Mouse (Mus musculus): Measurements from ENCODE around the gene Plxna1.

The Plxna1 gene

DNA sequence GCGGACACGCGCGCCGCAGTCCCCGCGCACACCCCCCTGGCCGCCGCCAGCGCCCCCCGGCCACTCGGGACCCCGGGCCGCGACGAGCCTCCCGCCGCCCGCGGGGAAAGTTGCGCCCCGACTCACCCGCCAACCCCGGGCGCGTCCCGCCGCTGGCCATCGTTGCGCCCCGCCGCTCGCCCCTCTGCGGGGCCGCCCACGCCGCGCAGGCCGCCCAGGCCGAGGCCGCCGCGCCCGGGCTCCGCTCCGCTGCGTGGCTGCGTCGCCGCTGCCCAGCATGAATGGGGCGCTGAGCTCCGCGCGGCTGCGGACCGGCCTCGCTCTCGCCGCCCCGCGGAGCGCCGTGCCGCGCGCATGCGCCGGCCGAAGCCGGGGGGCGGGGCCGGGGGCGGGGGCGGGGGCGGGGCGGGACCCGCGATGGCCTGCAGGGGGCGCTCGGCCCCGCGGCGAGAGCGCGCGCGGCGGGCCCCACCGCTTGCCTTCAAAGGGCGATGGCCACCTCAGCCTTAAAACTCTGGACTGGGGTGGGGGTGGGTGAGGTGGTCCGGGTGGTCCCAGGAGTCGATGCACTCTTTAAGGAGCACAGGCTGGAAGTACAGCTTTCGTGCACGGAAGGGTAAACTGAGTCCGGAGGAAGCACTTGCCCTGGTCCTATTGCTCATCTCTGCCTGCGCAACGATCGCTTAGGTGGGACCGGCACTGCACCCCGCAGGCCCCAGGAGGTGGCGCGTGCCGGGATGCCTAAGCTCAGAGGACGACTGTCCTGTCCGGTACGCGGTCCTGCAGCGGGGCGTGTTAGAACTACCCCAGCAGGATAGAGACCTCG, at the start of gene Plxna1:
Gene Plxna1 (minus strand): TSS at position 340 of the 826 bp plus-strand sequence.
- DNase-seq: peak; percentile 65

DNA sequence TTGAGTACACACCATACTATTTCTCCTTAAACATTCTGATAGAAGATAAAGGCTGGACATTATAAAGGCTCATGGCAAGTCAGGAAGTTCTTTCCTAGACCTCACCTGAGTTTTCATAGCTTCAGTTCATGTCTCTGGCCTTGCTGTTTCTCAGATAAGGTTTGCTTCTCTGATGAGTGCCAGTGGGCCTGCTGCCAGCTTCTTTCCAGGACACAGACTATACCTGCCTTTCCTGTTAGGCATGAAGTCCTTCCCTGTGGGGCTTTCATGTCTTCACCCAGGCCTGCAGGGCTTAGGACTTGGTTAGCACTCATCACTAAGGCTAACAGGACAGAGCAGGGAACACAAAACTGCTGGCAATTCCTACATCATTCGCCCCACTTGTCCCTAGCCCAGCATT, 46.6 kb upstream of the Plxna1 start:
- DNase-seq: no peak

DNA sequence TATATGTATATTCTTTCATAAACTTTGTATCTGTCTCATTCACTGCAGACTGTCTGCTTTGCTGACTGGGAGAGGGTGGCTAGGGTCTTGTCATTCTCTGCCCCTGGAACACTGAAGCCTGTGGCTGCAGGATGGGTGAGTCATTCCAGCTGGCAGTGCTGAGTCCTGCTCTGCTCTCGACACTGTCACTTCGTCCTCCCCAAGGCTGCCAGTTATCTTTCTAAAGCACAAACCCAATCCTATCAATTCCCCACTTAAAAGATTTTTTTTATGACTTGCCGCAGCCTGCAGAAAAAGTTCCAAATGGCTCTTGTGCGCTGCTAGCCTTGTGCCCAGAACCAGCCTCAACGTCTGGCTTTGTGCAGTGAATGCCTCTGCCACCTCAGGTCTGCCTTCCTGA, 45.8 kb upstream of the Plxna1 start:
- DNase-seq: no peak

DNA sequence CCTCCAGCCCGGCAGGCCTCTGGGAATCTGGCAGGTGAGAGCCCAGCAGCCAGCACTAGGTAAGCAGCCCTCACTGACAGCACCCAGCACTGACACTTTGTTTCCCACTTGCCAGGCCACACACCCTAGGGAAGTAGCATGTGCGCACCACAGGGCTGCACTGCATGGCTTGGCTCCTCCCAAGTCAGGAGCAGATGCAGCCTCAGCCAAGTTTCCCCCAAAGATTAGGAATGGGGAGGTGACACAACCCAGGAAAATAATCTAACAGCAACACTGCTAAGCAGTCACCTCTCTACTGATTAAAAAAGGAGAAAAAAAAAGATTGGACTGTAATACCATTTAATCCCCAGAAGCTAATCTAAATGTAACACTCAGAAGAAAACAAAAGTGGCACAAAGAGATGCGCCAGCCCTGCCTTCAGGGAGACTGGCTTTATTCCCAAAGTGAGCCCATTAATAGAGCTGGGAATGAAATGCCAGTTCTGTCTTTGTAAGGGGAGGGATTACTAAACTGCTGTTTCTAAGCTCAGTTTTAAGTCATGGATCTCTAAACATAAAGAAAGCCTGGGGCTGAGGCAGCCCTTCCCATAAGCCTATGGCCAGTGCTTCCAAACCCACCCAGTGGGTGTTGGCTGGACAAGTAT, 44.9 kb upstream of the Plxna1 start:
- no peak for DNase-seq

DNA sequence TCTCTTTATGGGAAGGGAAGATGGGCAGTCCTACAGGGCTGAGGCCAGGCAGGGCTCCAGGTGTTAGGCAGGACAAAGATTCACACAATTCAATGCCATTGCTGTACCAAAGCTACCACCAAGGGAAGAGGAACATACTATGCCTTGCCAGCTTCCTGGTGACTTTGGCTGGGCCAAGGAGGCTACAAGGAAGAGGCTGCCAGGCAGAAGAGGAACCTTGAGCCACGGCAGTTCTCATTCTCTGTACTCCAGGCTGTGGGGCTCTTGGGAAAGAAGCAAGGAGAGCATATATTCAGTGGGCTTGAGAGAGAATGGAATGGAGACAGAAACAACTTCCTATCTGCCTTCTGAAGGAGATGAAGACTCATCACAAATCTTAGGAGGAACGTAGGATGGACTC, 42.5 kb upstream of the Plxna1 start:
- DNase-seq: no peak

DNA sequence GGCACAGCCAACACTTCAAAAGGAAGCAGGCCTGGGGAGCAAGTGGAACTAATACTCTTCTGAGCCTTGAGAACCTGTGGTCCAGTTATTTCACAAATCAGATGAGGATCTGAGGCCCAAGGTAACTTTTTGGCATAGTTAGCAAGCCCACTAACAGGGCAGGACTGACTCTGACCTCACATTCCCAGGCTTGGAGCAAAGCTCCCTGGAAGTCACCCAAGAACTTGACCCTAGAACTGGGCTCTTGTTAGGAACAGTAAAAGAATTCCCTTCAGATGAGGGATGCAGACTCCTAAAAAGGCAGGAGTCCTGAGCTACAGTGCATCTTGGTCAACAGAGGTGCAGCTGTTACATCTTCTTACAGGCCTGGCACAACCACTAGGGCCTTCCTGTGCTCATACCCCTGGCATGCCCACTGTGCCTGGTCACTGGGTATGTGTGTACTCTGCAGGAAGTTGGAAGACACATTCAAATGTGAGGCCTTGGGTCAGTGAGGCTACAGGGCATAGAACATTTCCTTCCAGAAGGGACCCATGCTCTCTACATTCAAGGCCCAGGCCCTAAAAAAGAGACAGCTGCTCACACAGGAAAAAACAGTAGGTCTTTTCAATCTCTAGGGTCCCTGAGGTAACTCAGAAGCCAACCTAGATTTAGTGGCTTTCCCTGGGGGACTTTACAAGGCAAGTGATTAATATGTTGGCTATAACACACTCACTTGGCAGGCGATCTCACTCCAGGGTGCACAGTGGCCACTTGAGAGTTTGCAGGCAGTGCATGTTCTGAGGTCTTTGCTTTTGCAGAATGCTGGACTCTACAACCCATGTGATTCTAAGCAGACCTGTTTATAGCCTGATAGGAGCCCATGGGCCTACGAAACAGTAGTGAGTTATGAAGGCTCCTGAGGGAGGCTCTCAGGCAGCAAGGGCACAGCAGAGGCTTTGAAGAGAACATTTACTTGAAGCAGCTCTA, 41.1 kb upstream of the Plxna1 start:
- peak; percentile 32 for DNase-seq

DNA sequence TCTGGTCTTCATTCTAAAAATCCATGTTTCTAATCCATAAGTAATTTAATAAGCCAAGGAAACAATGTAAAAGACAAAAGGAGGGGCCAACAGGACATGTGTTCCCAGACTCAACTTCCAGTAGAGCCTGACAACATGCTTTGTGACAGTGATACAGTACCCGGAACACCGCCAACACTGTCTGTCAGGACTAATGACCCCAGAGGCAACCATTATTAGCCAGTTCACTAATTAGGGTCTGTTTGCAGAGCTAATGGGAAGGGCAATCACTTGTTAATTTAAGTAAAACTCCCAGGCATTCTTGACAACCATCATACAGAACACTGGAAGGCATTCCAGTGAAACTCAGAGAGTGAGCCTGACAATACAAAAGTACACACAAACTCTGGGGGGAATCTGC, 40.0 kb upstream of the Plxna1 start:
- DNase-seq: no peak

DNA sequence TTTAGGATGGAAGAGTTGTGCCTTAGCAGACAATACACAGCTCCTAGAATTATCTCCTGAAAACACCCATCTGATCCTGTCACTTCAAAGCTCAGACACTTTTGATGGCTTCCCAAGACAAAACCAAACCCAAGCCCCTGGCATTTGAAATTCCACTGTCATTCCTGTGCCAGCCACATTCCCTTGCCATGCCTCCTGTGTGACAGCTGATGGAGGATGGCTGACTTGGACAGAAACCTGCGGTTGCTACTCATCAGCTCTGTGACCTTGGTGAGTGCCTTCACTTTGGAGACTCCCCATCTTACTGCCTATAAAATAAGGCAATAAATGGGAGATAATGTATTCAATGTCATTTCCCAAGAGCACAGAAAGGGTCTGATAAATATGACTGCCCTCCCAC, 37.1 kb upstream of the Plxna1 start:
- DNase-seq: no peak

DNA sequence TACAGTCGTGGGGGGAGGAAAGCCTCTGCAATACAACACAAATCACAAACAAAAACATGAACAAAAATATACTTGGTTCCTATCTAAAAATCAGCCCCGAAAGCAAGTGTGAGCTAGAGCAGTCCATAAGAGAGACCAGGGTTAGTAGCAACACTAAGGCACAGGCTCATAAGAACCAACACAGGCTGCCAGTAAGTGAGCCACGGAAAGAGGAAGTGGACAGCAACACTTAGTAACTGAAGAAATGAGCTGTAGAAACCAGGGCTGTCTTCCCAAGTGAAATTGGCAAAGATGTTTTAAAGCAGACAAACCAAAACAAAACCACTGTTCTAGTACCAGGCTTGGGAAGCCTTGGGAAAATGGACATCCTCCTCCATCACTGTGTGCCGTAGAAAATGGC, 35.5 kb upstream of the Plxna1 start:
- no peak for DNase-seq

DNA sequence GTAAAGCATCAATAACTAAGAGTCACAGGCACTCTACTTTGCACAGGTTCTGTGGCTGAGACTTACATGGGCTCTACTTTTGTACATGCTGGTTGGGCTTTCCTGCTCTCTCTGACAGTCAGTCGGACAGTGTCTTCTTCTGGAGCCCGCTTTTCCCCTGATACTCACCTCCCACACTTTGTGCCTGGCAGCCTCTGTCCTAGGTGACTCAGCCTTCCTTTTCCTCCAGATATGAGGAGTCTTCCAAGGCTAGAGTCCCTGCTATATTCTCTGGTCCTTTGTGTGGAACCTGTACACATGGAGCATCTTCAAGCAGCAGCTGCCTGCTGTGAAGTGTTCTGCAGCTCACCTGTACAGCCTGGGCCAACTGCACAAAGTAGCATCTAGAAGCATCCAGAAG, 31.4 kb upstream of the Plxna1 start:
- no peak for DNase-seq

DNA sequence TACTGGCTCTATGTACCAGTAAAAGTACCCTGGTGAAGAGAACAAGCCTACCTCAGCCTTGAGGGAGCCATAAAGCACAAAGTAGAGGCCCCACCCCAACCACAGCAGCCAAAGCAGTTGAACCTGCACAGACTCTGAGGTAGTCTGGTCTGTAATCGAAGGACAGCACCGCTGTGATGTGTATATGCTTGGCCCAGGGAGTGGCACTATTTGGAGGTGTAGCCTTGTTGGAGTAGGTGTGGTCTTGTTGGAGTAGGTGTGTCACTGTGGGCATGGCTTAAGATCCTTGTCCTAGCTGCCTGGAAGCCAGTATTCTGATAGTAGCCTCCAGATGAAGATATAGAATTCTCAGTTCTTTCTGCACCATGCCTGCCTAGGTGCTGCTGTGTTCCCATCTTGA, 29.8 kb upstream of the Plxna1 start:
- no peak for DNase-seq

DNA sequence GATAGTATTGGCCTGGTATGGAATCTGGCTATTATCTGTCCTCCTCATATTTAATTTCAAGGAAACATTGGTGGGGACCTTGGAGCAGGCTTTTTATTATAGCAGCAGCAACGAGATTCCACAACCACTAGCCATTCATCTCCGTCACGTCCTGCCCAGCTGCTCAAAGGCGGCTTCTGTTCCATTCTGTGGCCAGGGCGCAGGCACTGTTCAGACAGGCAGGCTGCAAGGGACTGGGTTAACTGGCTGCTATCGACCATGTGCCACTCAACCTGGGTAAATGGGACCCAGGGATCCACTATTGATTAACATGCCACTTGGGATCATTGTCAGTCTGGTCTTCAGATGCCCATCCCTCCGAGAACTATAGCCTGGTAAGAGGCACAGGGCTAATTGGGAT, 27.4 kb upstream of the Plxna1 start:
- no peak for DNase-seq

DNA sequence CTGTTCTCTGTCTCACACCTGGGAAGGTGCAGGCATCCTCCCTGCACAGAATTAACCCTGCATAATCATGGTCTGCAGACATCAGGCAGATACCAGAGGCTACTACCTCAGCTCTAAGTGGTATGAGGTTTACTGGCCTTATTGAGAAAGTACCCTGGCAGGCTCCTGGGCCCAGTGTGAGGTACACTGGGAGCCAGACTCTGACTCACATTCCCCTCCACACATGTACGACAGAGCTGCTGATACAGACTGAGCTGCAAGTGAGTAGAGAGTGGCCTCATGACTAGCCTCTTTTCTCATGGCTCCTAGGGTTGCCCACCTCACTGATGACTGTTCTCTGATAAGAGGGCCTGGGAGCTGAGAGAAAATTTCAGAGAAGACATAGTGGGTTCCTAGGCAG, 24.5 kb upstream of the Plxna1 start:
- no peak for DNase-seq

DNA sequence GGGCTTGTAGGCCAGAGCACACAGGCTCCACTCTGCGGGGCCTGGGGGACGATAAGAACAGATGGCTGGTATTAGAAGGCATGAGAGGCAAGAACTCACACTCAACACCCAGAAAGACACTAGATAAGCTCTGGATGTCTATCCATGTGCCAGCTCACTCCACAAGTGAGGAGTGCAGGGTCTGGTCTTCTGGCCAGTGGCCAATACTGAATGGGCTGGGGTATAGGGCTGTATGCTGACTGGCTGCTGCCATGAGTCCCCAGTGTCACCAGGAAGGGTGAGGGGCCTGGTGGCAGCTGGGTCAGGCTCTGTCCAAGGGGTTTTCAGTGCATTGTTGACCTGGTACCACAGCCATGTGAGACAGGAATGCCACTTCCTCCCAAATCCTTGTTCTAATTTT, 22.3 kb upstream of the Plxna1 start:
- no peak for DNase-seq

DNA sequence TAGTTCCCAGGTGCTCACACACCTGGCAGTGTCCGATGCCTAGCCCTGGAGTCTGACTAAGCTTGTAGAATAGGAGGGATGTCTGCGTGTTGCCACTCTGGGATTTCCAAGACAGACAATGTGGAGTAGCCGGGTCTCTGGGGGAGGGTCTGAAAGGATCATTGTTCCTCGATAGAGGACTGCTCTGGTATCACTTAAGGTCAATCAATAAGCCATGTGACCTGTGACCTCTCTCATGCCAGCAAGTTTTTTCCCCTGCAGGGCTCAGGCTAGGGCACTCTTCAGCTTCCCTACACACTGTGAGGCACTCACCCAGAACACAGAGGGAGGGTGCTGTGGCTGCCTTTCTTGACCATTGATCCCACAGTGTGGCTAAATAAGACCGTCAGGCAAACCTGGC, 19.4 kb upstream of the Plxna1 start:
- DNase-seq: no peak

DNA sequence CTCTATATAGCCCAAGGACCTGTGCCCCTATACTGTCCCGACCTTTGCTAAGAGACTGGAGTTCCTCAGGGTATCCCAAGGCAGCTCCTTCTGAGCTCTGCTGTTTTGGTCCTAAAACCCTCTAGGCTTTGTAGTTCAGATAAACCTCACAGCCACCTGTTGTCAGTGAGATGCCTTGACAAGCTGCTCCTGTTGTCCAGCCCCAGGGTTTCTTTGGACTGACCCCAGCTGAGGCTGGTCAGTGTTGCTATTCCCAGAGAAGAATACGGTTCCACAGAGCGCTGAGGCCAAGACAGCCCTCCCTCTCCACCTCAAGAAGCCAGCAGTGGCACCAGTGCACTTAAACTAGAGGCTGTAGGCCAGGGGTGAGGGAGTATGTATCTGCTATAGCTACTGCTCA, 18.8 kb upstream of the Plxna1 start:
- DNase-seq: no peak

DNA sequence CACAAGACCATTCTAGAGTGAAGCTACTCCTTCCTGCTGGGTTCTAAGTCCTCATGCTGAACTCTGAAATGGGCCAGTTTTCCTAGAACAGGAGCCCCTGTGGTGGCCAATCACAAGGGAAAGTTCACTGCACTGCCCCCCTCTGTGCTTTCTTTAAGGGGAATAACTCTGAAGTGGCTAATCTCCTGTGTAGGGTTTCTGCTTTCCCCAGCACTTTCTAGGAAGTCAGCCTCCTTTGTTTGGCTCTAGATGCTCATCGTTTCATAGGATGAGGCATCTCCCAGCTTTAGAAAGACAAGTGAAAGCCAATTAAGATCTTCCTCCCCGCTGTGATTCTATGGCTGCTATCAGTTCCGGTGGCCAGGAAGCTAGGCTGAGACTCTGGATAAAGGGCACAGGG, 18.3 kb upstream of the Plxna1 start:
- no peak for DNase-seq

DNA sequence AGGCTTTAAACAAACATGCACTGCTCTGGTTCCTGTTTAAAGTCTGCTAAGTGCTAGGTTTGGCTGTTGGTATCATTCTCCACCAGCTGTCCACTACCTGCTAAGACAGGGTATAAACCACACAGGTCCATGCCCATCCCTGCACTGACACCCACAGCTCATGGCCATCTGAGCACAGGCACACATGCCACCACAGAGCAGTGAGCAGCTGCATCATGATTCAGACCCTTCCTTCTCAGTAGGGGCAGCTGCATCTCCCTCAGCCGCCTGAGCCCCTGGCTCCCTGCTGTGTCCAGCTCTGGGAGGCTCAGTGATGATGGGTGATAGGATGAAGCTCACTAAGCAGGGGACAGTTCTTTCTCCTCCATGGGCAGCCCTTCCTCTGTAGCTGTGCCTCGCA, 15.8 kb upstream of the Plxna1 start:
- no peak for DNase-seq

DNA sequence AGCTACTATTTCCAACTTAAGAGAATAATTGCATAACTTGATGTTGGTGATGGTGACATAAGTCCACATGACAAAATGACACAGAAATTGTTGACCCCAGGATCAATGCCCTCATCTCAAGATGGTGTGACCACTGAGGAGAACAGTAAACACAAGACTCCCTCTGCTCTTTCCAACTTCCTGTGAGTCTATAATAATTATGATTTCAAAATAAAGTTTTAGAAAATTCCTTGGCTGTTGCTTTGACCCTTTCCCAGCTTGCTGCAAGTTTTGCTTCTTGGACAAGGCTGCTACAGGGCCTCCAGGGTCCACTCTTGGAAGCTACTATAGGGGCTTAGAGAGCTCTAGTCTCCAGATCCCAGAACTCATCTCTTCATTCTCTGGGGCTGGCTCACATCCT, 6.4 kb upstream of the Plxna1 start:
- DNase-seq: no peak

DNA sequence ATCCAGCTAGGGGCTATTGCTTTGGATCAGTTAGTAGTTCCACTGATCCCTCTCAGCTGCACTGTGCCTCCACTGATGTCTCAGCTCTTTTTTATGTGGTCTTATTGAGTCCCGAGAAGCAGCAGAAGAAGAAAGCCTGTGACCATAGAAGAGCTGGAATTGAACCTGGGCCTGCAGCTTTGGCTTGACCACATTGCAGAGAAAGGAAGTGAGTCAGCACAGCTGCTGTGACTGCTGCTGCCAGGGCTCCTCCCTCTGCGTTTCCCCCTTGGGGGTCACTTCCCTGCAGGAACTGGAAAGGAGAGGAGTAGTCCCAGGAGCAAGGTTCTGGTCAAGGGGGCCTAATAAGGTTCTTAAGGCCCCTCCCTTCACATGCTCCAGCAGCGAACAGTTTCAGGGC, 1.9 kb upstream of the Plxna1 start:
- no peak for DNase-seq

DNA sequence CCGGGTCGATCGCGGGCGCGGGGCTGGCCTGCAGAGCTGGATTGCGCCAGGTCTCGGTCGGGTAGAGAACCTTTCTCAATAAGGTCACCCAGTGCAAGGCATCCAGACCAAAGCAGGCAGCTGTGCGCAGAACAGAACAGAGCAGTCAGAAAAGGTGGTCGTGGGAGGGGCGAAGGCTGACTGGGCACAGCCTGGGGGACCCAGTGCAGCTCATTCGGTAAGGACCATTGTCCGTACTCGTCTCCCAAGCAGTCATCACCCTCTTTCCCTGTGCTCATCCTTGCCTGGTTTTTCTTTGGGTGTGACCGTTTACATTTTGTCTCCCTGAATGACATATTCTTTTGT, 659 bp upstream of the Plxna1 start:
- DNase-seq: no peak

DNA sequence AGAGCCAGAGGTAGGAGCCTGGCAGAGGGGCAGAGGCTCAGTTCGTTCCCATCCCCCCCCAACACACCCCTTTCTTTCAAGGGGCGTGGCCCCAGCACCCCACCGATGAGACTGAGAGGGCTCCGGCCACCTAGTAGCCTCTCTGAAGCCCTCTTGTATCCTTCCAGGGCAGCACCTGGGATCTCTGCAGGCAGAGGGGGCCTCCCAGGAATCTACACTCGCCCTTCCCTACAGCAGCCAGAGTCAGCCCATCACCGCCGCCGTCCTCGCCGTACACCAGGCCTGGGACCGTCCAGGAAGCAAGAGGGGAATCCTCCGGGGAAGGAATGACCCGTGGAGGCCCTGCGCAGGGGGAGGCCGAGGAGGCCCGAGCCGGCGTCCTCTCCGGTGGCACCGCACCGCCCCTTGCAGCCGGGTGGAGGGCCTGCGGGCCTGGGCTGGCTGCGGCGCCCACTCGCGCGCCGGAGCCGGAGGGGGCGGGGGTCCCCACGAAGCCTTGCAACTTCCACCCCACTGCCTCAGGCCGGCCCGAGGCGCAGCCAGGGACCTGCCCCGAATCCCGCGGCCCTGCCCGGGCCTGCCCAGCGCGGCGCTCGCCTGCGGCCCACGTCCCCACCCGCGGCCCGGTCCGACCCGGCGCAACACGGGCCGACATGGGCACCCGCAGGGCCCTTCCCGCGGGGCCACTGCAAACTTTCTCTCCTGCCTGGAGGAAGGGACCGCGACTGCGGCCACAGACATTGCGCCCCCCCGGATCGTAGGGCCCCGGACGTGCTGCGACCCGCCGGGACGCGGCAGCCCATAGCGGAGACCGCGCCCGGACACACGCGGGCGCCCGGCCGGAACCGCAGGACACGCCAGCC, 771 bp downstream of the Plxna1 start:
- peak; percentile 65 for DNase-seq
